Mouse (Mus musculus): ENCODE measurements around the gene Ak7. TPM values are rescaled to one million over a fixed set of nuclear protein-coding genes. Genes with fewer than 3 reads are reported as not detected.

Ak7 gene
- total and polyA plus RNA-seq, 2 experiments from 2014 or later: 1.4 to 2.2 TPM

GRCm38 (mm10) chr12:105824743-105825142 lies 119.0 kb downstream of the Ak7 start:
- 77% methylated on average over 8 of the region's 8 CpGs for WGBS
- TF ChIP-seq CTCF (IDR thresholded peaks at IDR 0.05): no peak
- Histone ChIP-seq H3K4me3 (ENCODE audit: low read depth, low read length) (no peak overlapping the region), H3K9me3 (ENCODE audit: low read length) (no peaks in the 10 kb centered on the region), H3K27ac (ENCODE audit: low read depth, low read length) (no peak overlapping the region), H3K4me1 (ENCODE audit: insufficient read depth, low read length) (no peaks in the 10 kb centered on the region), H3K9ac (replicated peaks; ENCODE audit: low read length, poor library complexity, severe bottlenecking) (no peak overlapping the region), H3K4me2 (ENCODE audit: low read depth, low read length, poor library complexity, severe bottlenecking) (no peak overlapping the region), H3K36me3 (ENCODE audit: insufficient read depth, low read length) (peaks cover 60% of the 10 kb centered on the region), H3K27me3 (ENCODE audit: insufficient read depth, low read length) (no peaks in the 10 kb centered on the region)
- DNase-seq (ENCODE audit: low spot score): no peak
- ATAC-seq (ENCODE audit: low FRiP score): no peak

GRCm38 (mm10) chr12:105825266-105825665 lies 119.5 kb downstream of the Ak7 start:
- H3K4me1 ChIP-seq (ENCODE audit: insufficient read depth, low read length): no peaks in the 10 kb centered on the region
- DNase-seq (ENCODE audit: low spot score): no peak
- no peak overlapping the region for H3K4me2 ChIP-seq (ENCODE audit: low read depth, low read length, poor library complexity, severe bottlenecking)
- no peak overlapping the region for H3K4me3 ChIP-seq (ENCODE audit: low read depth, low read length)
- no peaks in the 10 kb centered on the region for H3K27me3 ChIP-seq (ENCODE audit: insufficient read depth, low read length)
- no peak overlapping the region for H3K27ac ChIP-seq (ENCODE audit: low read depth, low read length)
- peaks cover 60% of the 10 kb centered on the region for H3K36me3 ChIP-seq (ENCODE audit: insufficient read depth, low read length)
- no peak for TF ChIP-seq CTCF (IDR thresholded peaks at IDR 0.05)
- 97% methylated on average over 4 of the region's 4 CpGs for WGBS
- no peaks in the 10 kb centered on the region for H3K9me3 ChIP-seq (ENCODE audit: low read length)
- no peak for ATAC-seq (ENCODE audit: low FRiP score)
- no peak overlapping the region for H3K9ac ChIP-seq (replicated peaks; ENCODE audit: low read length, poor library complexity, severe bottlenecking)

Other genes with a start within 250 kb of the Ak7 start
- 1.6 and 2.9 TPM in 2 replicates for gene Bdkrb2, start 142.8 kb upstream of the Ak7 start, total RNA-seq (2014; rRNA removed)
- gene Bdkrb2, start 142.8 kb upstream of the Ak7 start, polyA plus RNA-seq (2015; fragmentation: Nextera tagmentation; extraction: Ambion mirVana): 0.64 and 0.97 TPM in 2 replicates
- 0.22 and 0.24 TPM in 2 replicates for gene Bdkrb1, start 102.9 kb upstream of the Ak7 start, total RNA-seq (2014; rRNA removed)
- 0.19 and 0.25 TPM in 2 replicates for gene Bdkrb1, start 102.9 kb upstream of the Ak7 start, polyA plus RNA-seq (2015; fragmentation: Nextera tagmentation; extraction: Ambion mirVana)
- 16.0 and 18.1 TPM in 2 replicates for gene Gskip, start 21.1 kb upstream of the Ak7 start, total RNA-seq (2014; rRNA removed)
- gene Gskip, start 21.1 kb upstream of the Ak7 start, polyA plus RNA-seq (2015; fragmentation: Nextera tagmentation; extraction: Ambion mirVana): 22.5 TPM in 2 replicates
- 43.5 and 51.4 TPM in 2 replicates for gene Atg2b, start 20.8 kb upstream of the Ak7 start, total RNA-seq (2014; rRNA removed)
- gene Atg2b, start 20.8 kb upstream of the Ak7 start, polyA plus RNA-seq (2015; fragmentation: Nextera tagmentation; extraction: Ambion mirVana): 9.1 and 10.0 TPM in 2 replicates
- gene Papola, start 78.7 kb downstream of the Ak7 start, total RNA-seq (2014; rRNA removed): 72.7 and 155 TPM in 2 replicates
- 104 and 116 TPM in 2 replicates for gene Papola, start 78.7 kb downstream of the Ak7 start, polyA plus RNA-seq (2015; fragmentation: Nextera tagmentation; extraction: Ambion mirVana)

All from midbrain, postnatal 0 days (tissue).